Mouse (Mus musculus): ENCODE measurements around the gene Olfr311.

Gene Olfr311

DNA sequence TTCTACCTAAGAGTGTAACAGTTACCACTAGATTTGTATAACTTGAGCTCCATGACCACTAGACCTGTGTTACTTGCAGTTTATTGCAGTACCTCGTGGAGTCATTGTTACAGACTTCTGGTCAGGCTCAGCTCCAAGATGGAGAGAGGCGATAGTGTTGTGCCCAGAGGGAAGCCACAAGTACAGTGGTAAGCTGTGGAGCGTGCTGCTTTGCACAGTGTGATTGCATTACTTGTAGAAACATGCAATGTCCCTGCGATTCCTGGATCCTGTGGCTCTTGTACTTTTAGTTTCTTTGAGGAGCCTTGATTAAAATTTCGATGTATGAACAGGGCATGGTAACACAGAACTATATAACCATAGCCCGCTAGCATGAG, 28.9 kb downstream of the Olfr311 start:
- DNase-seq (ENCODE audit: inconsistent age in 2 of 2, low spot score in 1 of 2): peak in 1 of 2 experiments; percentile 27

DNA sequence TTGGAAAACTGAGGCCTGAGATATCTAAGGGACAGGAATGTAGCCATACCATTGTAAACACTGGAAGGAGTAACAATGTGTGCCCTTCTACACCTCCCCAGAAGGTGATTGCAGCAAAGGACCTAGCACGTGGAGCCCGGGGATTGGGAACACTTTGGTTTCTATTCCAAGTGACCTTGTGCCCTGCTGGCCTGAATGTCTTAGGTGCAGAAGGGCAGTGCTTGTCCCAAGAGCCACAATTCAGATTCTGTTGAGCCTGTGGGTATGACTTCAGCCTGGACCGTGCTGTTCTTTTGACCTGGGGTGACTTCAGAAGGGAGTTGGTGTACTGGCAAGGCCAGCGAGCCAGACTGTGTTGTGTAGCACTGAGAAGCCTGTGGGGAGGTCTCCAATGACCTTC, 31.9 kb downstream of the Olfr311 start:
- peak; percentile 44 to 46 for DNase-seq (ENCODE audit: inconsistent age in 2 of 2, low spot score in 1 of 2)

DNA sequence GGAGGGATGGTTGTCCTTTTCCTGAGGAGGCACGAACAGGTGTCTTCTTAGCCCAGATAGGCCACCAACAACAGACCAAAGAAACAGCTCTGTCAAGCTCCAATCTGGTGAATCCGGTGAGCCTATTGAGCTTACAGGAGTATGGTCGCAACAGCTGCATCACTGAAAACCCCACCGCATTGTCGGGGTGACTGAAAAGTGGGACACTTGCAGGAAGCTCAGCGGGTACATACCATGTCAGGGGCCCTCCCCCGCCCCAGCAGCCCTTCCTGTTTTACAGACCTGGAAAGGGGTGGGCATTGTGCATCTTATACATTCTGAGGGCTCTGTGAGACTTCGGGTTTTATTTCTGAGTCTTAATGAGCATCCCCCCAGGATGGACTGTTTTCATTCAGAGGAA, 44.7 kb downstream of the Olfr311 start:
- no peak for DNase-seq (ENCODE audit: inconsistent age in 2 of 2, low spot score in 1 of 2)

DNA sequence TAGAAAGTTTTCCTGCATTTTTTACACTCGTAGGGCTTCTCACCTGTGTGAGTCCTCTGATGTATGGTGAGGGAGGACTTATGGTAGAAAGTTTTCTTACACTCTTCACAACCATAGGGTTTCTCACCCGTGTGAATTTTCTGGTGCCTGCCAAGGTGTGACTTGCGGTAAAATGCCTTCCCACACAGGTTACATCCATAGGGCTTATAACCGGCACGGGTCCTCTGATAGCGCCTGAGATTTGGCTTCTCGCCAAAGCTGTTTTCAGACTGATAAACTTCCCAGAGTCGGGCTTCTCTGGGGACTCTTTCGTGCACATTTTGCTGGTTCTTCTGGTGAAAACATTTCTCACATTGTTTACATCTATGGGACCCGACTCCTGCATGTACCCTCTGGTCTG, 51.5 kb downstream of the Olfr311 start:
- DNase-seq (ENCODE audit: inconsistent age in 2 of 2, low spot score in 1 of 2): no peak

All from adrenal gland, adult (tissue).